Mouse (Mus musculus) R1 (cell line): Measurements from ENCODE around the gene Exoc8.

Experiments
- DNase-seq: peaks from one replicate; pipeline ENCODE4 v3.0.0-alpha.2; 2018; ENCODE audit warnings: low read depth, low spot score

Gene Exoc8

DNA sequence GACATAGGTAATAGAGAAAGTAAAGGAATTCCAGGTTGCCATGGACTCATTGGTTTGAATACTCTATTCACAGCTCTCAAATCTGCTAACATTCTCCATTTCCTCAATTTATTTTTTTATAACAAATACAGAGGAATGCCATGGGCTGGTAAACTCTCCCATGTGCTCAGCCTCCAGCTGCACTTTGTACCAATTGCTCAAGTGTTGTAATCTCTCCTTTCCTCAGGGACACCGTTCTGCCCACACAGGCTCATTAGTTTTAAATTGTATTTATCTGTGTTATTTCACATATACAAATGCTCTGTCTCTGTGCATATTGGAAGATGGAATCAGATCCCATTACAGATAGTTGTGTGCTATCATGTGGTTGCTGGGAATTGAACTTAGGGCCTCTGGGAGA, 44.0 kb downstream of the Exoc8 start:
- DNase-seq = no peak

DNA sequence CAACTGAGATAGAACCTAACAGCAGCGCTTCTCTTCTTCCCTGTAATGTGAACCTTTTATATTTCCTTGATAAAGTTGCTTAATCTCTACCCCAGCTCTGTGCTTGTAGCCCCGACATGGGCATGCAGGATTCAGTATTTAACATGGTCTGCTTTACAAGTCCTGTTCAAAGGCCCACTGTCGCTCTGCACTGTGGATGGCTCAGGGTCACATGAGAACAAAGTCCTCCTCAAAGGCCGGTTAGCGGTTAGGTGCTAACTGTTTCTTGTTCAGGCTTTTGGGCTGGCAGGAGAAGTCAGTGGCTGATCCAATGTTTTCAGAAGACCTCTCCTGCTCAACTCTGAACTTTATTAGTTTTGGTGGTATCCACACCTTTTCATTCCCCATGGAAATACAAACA, 51.9 kb downstream of the Exoc8 start:
- no peak for DNase-seq

DNA sequence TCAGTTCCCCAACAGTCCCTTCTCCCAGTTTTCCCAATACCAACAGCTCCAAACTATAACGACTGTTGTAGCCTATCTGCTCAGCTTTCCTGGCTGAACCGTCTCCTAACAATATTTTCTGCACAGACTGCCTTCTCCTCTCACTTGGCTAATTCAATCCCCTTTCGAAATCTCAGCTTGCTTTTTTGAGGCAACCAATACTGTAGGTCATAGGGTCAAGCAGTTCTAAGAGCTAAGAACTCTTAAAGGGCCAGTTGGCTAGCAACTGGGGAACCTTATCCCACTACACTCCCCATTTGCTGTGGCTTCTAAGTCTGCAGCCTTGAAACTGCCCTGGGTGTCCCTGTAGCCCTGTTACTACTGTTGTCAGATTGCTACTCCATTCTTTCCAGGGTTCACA, 52.4 kb downstream of the Exoc8 start:
- no peak for DNase-seq
